Mouse (Mus musculus) gonadal fat pad, adult 2 months (tissue): ENCODE data around the gene Cdiptos. TPM values are rescaled to one million over a fixed set of nuclear protein-coding genes. Genes with fewer than 3 reads are reported as not detected.

Experiments
- DNase-seq: peaks from one replicate; pipeline ENCODE4 v3.0.0-alpha.2; 2012; ENCODE audit warnings: low read depth
- polyA plus RNA-seq: library from polyadenylated mRNA; depleted of rRNA; stranded (reverse); fragments of >200 nt; gene quantifications from 2 replicates; pipeline ENCODE4 v1.2.3, GENCODE M21; 2012

Gene Cdiptos
- polyA plus RNA-seq, 1 experiment, result 5.3 TPM

GRCm38 (mm10) chr7:126975893-126975949, 177 bp downstream of the Cdiptos start, which contains the start of gene Cdipt:
TSS of gene Cdipt (plus strand) at chr7:126975914.
- DNase-seq, result no peak

DNA sequence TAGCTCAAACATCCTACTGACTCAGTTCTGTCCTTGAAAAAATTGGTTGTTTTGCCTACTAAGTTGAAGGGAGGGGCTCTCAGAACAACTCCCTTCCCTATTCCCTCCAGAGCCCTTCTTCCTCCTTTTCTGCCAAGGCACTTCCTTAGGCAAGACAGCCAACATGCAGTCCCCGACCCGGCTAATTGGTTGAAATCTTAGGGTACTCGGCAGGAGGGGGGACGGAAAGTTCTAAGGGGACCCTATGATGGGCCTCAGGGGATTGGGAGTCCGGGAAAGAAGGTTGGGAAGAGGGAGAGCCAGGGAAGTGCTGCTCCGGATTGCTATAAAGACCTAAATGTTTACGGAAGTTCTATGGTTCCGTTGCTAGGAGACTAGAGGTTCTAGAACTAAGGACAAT, 405 bp downstream of the Cdiptos start:
- DNase-seq, result no peak

GRCm38 (mm10) chr7:126967361-126967760, 8.5 kb downstream of the Cdiptos start:
- DNase-seq, result no peak

DNA sequence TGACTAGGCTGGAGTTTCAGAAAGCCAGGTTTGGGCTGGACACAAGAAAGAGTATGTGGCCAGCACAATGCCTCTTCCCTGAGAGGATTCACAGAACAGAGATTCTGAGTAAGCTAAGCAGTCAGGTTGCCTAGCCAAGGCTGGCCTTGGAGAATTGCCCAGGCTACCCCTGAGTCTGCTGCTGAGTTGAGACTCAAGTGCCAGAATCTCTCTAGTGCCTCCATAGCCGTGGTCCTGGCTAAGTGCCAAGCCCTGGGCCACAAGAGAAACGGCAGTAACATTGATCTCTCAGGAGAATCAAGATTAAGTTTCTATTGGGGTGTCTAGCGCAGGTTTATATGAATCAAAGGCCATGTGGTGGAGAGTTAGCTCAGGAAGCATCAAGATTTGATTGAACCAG, 10.3 kb downstream of the Cdiptos start:
- no peak for DNase-seq

GRCm38 (mm10) chr7:126963548-126964286, 12.2 kb downstream of the Cdiptos start:
- no peak for DNase-seq

GRCm38 (mm10) chr7:126961965-126962364, 13.9 kb downstream of the Cdiptos start:
- DNase-seq, result no peak

GRCm38 (mm10) chr7:126961095-126961494, 14.8 kb downstream of the Cdiptos start:
- no peak for DNase-seq

DNA sequence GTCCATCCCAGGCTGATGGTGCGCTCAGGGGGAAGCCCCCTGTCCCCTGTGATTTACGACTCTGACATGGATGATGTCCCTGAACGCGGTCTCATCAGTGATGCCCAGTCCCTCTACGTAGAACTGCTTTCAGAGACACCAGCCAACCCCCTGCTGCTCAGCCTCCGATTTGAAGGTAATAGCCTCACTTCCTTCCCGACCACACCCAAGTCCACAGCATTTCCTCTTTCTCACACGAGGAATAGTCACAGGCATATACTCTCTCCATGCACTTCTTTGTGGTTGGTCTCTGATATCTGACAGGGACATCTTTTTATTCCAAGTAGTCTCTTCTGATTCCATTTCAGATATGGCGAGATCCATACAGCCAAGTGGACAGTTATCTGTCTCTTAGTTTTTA, 16.1 kb downstream of the Cdiptos start:
- DNase-seq, result no peak

GRCm38 (mm10) chr7:126955125-126955524, 20.8 kb downstream of the Cdiptos start:
- DNase-seq, result no peak

DNA sequence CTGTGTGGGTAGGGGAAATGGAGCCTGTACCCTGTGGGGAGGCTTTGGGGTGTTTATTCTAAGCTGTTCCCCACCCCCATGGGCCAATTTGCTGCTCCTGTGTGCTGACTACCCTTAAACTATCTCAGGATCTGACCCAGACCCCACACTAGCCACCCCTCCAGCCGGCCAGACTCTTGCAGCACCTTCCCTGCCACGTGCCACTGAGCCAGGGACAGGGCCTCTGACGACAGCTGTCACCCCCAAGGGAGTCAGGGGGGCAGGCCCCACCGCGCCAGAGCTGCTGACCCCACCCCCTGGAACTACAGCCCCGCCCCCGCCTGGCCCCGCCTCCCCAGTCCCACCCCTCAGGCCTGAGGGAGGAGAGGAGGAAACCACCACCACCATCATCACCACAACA, 23.3 kb downstream of the Cdiptos start:
- no peak for DNase-seq

DNA sequence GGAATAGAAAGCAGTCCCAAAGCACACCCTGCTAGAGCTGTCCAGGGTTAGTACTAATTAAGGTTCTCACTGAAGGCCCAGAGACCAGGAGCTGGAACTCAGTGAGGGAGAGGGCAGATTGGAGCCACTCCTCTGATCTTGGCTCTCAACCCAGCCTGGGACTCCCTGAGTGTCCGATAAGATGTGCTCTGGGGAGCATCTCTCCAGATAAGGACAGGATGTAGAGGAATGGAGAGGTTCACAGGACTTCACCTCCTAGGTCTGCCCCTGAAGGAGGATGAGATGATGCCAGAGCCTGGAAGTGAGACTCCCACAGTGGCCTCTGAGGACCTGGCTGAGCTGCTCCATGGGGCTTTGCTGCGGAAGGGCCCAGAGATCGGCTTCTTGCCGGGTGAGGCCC, 24.2 kb downstream of the Cdiptos start:
- no peak for DNase-seq

GRCm38 (mm10) chr7:126950647-126951615, 25.0 kb downstream of the Cdiptos start:
- no peak for DNase-seq

DNA sequence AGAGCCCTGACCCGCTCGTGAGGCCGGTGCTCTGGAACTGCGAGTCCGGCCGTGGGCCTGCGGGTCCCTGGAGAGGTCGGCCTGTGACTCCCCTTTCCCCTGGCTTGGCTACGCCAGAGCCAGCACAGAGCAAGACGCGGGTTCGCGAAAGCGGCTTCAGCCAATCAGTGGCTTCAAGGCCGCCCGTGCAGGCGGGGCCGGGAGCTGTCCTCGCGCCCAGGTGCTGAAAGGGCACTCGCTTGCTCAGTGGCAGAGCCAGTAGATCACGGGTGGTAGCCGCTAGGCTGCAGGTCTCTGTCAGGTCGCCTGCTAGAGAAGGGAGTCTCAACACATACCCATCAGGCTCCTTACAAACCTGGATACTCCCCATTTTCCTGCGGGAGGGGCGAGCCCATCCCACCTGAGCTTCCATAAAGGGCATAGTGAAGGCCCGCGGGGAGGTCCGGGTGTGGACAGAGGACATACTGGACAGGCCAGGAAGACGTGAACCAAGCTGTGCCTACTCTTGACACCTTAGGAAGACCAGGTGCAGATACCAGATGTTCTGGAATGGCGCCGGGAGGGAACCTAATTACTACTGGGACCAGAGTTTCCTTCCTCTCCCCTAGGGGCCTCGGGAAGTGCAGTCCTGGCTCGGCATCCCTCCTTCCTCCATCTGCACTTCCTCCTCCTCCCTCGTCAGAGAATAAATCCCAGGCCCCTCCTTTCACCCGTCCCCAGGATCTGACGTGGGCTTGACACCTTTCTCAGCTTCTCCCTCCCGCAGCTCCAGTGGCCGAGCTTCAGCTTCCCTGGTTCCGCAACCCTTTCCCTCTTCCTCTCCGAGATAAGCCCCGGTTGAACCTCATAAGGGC, 25.9 kb downstream of the Cdiptos start, which contains the start of gene Sez6l2:
Sez6l2 (plus strand) TSS at position 771 of the 854 bp plus-strand sequence.
- DNase-seq, result no peak

- no peak for DNase-seq
Observed at GRCm38 (mm10) chr7:126949403-126949792, 26.5 kb downstream of the Cdiptos start, which contains the start of gene Asphd1. TSS of gene Asphd1 (minus strand) at chr7:126949582.

DNA sequence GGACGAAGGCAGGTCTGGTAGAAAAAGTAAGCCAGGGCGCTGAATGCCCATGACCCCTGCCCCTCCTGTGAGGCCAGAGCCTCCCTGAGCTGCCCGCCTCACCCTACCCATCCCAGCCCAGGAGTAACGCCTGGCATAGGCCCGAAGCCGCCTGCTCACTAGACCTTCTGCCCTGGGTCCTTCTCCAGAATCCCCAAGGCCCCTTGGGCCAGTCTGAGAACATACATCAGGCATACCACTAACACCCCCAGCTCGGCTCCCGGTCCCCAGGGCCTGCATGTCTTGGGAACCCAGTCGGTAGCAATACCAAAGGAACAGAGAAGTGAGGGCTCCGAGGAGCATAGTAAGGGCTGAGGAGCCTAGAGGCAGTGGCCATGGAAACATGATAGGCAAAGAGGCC, 27.3 kb downstream of the Cdiptos start:
- DNase-seq, result no peak

GRCm38 (mm10) chr7:126946530-126946929, 29.4 kb downstream of the Cdiptos start:
- DNase-seq, result no peak

- no peak for DNase-seq
Observed at GRCm38 (mm10) chr7:126941801-126942200, 34.1 kb downstream of the Cdiptos start.

GRCm38 (mm10) chr7:126941171-126941570, 34.7 kb downstream of the Cdiptos start:
- no peak for DNase-seq

DNA sequence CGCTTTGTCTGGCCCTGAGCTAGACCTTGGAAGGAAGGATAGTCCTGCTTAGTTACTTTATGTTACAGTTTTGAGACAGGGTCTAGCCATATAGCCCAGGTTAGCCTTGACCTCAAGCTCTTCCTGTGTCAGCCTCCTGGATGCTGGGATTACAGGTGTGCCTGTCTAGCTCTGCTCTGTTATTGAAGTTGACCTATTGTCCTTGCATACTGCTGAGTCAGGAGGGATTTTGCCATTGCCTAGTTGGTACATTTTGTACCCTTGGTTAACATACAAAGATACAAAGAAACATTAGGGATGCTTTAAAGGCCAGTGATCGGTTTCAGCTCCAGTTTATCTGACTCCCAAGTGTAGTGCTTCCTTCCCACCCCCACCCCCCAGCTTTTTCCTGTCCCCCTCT, 43.2 kb downstream of the Cdiptos start:
- no peak for DNase-seq

GRCm38 (mm10) chr7:126929046-126929445, 46.9 kb downstream of the Cdiptos start:
- no peak for DNase-seq

DNA sequence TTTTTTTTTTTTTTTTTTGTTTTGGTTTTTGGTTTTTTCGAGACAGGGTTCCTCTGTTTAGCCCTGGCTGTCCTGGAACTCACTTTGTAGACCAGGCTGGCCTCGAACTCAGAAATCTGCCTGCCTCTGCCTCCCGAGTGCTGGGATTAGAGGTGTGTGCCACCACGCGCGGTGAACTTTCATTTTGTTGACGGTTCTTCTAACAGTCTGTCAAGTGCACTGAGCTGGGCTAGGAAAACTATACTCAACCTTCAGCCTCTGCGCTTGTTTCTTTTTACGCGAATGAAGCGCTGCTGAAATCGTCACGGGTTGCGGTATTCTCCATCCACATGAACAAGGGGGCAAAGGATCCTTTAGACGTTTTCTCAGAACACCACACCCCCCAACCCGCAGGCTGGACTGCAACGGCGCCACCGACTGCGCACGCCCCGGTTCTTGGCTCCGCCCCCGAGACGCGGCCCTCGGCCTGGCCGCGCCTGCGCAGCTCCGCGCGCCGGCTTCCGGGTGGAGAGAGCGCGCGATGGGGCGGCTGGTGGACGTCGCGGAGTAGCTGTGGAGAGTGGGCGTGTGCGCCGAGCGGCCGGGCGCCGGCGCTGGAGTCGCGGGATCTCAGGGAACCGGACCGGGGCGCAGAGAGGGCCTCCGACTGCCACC, 47.4 kb downstream of the Cdiptos start, which contains the start of gene Kctd13:
Kctd13 (plus strand) TSS at position 496 of the 654 bp plus-strand sequence.
- peak; percentile 36 for DNase-seq

DNA sequence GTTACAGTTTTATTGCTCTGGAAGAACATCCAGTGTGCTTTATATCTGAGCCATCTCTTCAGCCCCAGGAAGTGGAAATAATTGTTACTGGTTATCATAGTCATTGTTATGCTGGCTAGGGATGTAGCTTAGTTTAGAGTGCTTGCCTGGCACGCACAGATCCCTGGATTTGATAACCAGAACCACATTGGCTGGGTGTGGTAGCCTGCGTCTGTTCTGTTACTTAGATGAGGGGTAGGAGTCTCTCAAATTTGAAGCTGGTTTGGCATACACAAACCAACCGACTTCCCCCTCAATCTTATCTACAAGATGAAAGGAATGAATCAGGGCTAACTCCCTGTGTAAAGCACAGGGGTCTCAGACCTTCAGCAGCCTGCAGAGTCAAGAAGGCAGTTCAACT, 49.6 kb downstream of the Cdiptos start:
- no peak for DNase-seq
